Mouse (Mus musculus): Measurements from ENCODE around the gene 2900011O08Rik. TPM values are rescaled to one million over a fixed set of nuclear protein-coding genes. Genes with fewer than 3 reads are reported as not detected.

Gene 2900011O08Rik
- polyA plus RNA-seq, 1 experiment: 162 TPM

DNA sequence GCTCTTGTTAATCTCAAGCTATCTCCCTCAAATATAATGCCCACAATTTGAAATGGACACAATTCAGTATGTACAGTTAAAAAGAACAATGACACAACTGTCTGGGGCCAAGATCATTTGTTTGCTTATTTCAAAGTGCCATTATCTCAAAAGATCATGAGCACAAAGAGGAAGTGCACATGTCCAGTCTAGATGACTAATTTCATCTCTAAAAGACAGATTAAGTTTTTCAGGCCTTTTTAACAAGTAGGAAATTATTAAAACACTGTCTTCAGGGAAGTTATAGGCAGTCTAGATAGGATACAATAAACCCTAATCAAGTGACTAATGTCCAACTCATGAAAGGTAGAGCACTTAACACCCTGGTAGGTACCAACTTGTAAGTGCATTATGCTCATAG lies 142.6 kb downstream of the 2900011O08Rik start:
- no peak overlapping the region for H3K27ac ChIP-seq (ENCODE audit: insufficient read depth, low read length)
- no peak for TF ChIP-seq CTCF (IDR thresholded peaks at IDR 0.05; ENCODE audit: borderline replicate concordance, insufficient read depth, low read depth, low read length)
- TF ChIP-seq POLR2A (IDR thresholded peaks at IDR 0.05; ENCODE audit: borderline replicate concordance, insufficient read depth, low read length): no peak
- no peak for DNase-seq
- no peaks in the 10 kb centered on the region for H3K27me3 ChIP-seq (ENCODE audit: control insufficient read depth, insufficient read depth, low read length)
- H3K4me3 ChIP-seq (replicated peaks; ENCODE audit: insufficient read depth, low read depth, low read length): no peak overlapping the region
- H3K4me1 ChIP-seq (ENCODE audit: control insufficient read depth, insufficient read depth, low read length): no peaks in the 10 kb centered on the region

DNA sequence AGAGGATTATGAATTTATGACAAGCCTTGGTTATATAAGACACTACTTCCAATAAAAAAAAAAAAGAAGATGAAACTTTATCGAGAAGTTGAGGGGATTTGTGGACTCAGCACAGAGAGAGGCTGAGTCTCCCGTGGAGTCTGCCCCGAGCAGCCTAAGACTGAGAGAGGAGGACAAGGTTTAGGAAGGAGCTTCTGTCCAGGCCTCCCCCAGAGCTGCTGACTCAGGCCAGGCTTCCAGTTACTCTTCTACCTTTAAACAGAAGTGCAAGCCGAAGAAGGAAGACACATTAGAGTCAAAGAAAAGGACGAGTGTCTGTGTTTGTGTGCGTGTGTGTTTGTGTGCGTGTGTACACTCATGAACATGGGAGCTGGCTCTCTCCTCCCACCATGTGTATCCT lies 144.4 kb downstream of the 2900011O08Rik start:
- H3K27me3 ChIP-seq (ENCODE audit: control insufficient read depth, insufficient read depth, low read length): no peaks in the 10 kb centered on the region
- no peak overlapping the region for H3K4me3 ChIP-seq (replicated peaks; ENCODE audit: insufficient read depth, low read depth, low read length)
- TF ChIP-seq POLR2A (IDR thresholded peaks at IDR 0.05; ENCODE audit: borderline replicate concordance, insufficient read depth, low read length) (no peak), CTCF (IDR thresholded peaks at IDR 0.05; ENCODE audit: borderline replicate concordance, insufficient read depth, low read depth, low read length) (no peak)
- 0 out of 2 replicates have a peak overlapping the region, but pooled peaks have one; percentile 21 for H3K27ac ChIP-seq (ENCODE audit: insufficient read depth, low read length)
- no peak for DNase-seq
- WGBS: 94% methylated on average over 7 of the region's 7 CpGs
- no peaks in the 10 kb centered on the region for H3K4me1 ChIP-seq (ENCODE audit: control insufficient read depth, insufficient read depth, low read length)

GRCm38 (mm10) chr16:14131376-14131775 lies 145.0 kb downstream of the 2900011O08Rik start:
- TF ChIP-seq POLR2A (IDR thresholded peaks at IDR 0.05; ENCODE audit: borderline replicate concordance, insufficient read depth, low read length): no peak
- TF ChIP-seq CTCF (IDR thresholded peaks at IDR 0.05; ENCODE audit: borderline replicate concordance, insufficient read depth, low read depth, low read length): no peak
- Histone ChIP-seq H3K4me3 (replicated peaks; ENCODE audit: insufficient read depth, low read depth, low read length) (no peak overlapping the region), H3K4me1 (ENCODE audit: control insufficient read depth, insufficient read depth, low read length) (no peaks in the 10 kb centered on the region), H3K27me3 (ENCODE audit: control insufficient read depth, insufficient read depth, low read length) (no peaks in the 10 kb centered on the region), H3K27ac (ENCODE audit: insufficient read depth, low read length) (no peak overlapping the region)
- WGBS: 75% methylated on average over 3 of the region's 3 CpGs
- no peak for DNase-seq

DNA sequence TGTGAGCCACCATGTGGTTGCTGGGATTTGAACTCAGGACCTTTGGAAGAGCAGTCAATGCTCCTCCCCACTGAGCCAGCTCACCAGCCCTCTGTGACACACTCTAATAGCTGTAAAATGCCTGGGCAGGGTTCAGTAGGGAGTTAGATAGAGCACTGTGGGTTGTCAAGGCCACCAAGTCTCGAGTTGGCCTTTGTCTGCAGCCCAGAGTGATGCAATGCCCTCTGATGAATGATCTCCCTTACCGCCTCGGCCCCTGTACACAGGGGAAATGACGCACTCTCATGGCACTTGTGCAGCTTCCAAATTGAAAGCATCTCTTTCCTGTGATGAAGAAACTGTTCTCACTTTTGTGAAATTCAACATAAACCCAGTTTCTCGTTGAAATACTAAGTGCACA lies 145.4 kb downstream of the 2900011O08Rik start:
- H3K4me3 ChIP-seq (replicated peaks; ENCODE audit: insufficient read depth, low read depth, low read length): no peak overlapping the region
- no peak overlapping the region for H3K27ac ChIP-seq (ENCODE audit: insufficient read depth, low read length)
- no peaks in the 10 kb centered on the region for H3K27me3 ChIP-seq (ENCODE audit: control insufficient read depth, insufficient read depth, low read length)
- H3K4me1 ChIP-seq (ENCODE audit: control insufficient read depth, insufficient read depth, low read length): no peaks in the 10 kb centered on the region
- WGBS: 83% methylated on average over 5 of the region's 5 CpGs
- no peak for TF ChIP-seq CTCF (IDR thresholded peaks at IDR 0.05; ENCODE audit: borderline replicate concordance, insufficient read depth, low read depth, low read length)
- no peak for TF ChIP-seq POLR2A (IDR thresholded peaks at IDR 0.05; ENCODE audit: borderline replicate concordance, insufficient read depth, low read length)
- no peak for DNase-seq

- Histone ChIP-seq H3K27me3 (ENCODE audit: control insufficient read depth, insufficient read depth, low read length) (no peaks in the 10 kb centered on the region), H3K4me1 (ENCODE audit: control insufficient read depth, insufficient read depth, low read length) (peaks cover 5% of the 10 kb centered on the region), H3K27ac (ENCODE audit: insufficient read depth, low read length) (no peak overlapping the region), H3K4me3 (replicated peaks; ENCODE audit: insufficient read depth, low read depth, low read length) (no peak overlapping the region)
- 95% methylated on average over 2 of the region's 2 CpGs for WGBS
- TF ChIP-seq CTCF (IDR thresholded peaks at IDR 0.05; ENCODE audit: borderline replicate concordance, insufficient read depth, low read depth, low read length) (no peak), POLR2A (IDR thresholded peaks at IDR 0.05; ENCODE audit: borderline replicate concordance, insufficient read depth, low read length) (no peak)
- DNase-seq: no peak
Measured at GRCm38 (mm10) chr16:14135014-14135413, 148.6 kb downstream of the 2900011O08Rik start.

GRCm38 (mm10) chr16:14137976-14138561 lies 151.7 kb downstream of the 2900011O08Rik start:
- no peak overlapping the region for H3K27ac ChIP-seq (ENCODE audit: insufficient read depth, low read length)
- H3K4me1 ChIP-seq (ENCODE audit: control insufficient read depth, insufficient read depth, low read length): peaks cover 5% of the 10 kb centered on the region
- 7% methylated on average over 1 of the region's 1 CpGs for WGBS
- no peak overlapping the region for H3K4me3 ChIP-seq (replicated peaks; ENCODE audit: insufficient read depth, low read depth, low read length)
- no peaks in the 10 kb centered on the region for H3K27me3 ChIP-seq (ENCODE audit: control insufficient read depth, insufficient read depth, low read length)
- no peak for TF ChIP-seq POLR2A (IDR thresholded peaks at IDR 0.05; ENCODE audit: borderline replicate concordance, insufficient read depth, low read length)
- TF ChIP-seq CTCF (IDR thresholded peaks at IDR 0.05; ENCODE audit: borderline replicate concordance, insufficient read depth, low read depth, low read length): no peak
- peak; percentile 20 to 55 for DNase-seq

- no peak overlapping the region for H3K27ac ChIP-seq (ENCODE audit: insufficient read depth, low read length)
- no peak for DNase-seq
- TF ChIP-seq POLR2A (IDR thresholded peaks at IDR 0.05; ENCODE audit: borderline replicate concordance, insufficient read depth, low read length) (no peak), CTCF (IDR thresholded peaks at IDR 0.05; ENCODE audit: borderline replicate concordance, insufficient read depth, low read depth, low read length) (no peak)
- H3K4me1 ChIP-seq (ENCODE audit: control insufficient read depth, insufficient read depth, low read length): peaks cover 5% of the 10 kb centered on the region
- H3K4me3 ChIP-seq (replicated peaks; ENCODE audit: insufficient read depth, low read depth, low read length): no peak overlapping the region
- no peaks in the 10 kb centered on the region for H3K27me3 ChIP-seq (ENCODE audit: control insufficient read depth, insufficient read depth, low read length)
Measured at GRCm38 (mm10) chr16:14139106-14139505, 152.7 kb downstream of the 2900011O08Rik start.

- TF ChIP-seq CTCF (IDR thresholded peaks at IDR 0.05; ENCODE audit: borderline replicate concordance, insufficient read depth, low read depth, low read length) (no peak), POLR2A (IDR thresholded peaks at IDR 0.05; ENCODE audit: borderline replicate concordance, insufficient read depth, low read length) (no peak)
- WGBS: 94% methylated on average over 3 of the region's 3 CpGs
- no peak overlapping the region for H3K27ac ChIP-seq (ENCODE audit: insufficient read depth, low read length)
- H3K4me3 ChIP-seq (replicated peaks; ENCODE audit: insufficient read depth, low read depth, low read length): no peak overlapping the region
- no peak for DNase-seq
- no peaks in the 10 kb centered on the region for H3K27me3 ChIP-seq (ENCODE audit: control insufficient read depth, insufficient read depth, low read length)
- peaks cover 3% of the 10 kb centered on the region; the same call in 1 of the 2 replicates for H3K4me1 ChIP-seq (ENCODE audit: control insufficient read depth, insufficient read depth, low read length)
Measured at GRCm38 (mm10) chr16:14143298-14143697, 156.9 kb downstream of the 2900011O08Rik start.
